In genomic region chr6:5383336-5384177, GRCm38 (mm10) we compare ENCODE assay signal across 8 mouse cellular contexts. TPM values are rescaled to one million over a fixed set of nuclear protein-coding genes. Genes with fewer than 3 reads are reported as not detected.
DNase-seq lines count a peak whose midpoint lies in the region; ATAC-seq lines count a peak whose summit lies in the region.

TSS of gene Asb4 (plus strand) at chr6:5383386.

- no peak for DNase-seq in kidney, adult 18-20 months
- peak; percentile 78 for DNase-seq in embryonic facial prominence, embryonic 10.5 days (ENCODE audit: low spot score)
- DNase-seq in midbrain, embryonic 10.5 days (ENCODE audit: low spot score), result peak; percentile 82
- DNase-seq in thymus, postnatal 4 days, result no peak
- DNase-seq in spleen, adult 12 weeks (ENCODE audit: low spot score), result no peak
- DNase-seq in cerebellum, adult 9-11 months, result no peak

- peak within 1 kb of the TSS; percentile 61 for H3K9ac ChIP-seq in kidney, embryonic 16.5 days (replicated peaks; ENCODE audit: low read length)
- peak within 1 kb of the TSS; percentile 64 for H3K9ac ChIP-seq in hindbrain, embryonic 13.5 days

- no peaks in the 10 kb centered on the region for H3K27me3 ChIP-seq in kidney, embryonic 16.5 days (ENCODE audit: insufficient read depth, low read length)
- H3K27me3 ChIP-seq in embryonic facial prominence, embryonic 10.5 days (replicated peaks; ENCODE audit: low read depth, poor library complexity, severe bottlenecking), result no peaks in the 10 kb centered on the region
- H3K27me3 ChIP-seq in hindbrain, embryonic 13.5 days, result no peaks in the 10 kb centered on the region
- no peaks in the 10 kb centered on the region; the same call in 1 of the 2 replicates for H3K27me3 ChIP-seq in midbrain, embryonic 10.5 days (ENCODE audit: low read depth, poor library complexity, severe bottlenecking)

- peak within 1 kb of the TSS; percentile 74 for H3K4me2 ChIP-seq in kidney, embryonic 16.5 days (replicated peaks; ENCODE audit: low read depth, low read length)
- peak within 1 kb of the TSS; percentile 55 for H3K4me2 ChIP-seq in hindbrain, embryonic 13.5 days

- H3K9me3 ChIP-seq in kidney, embryonic 16.5 days (ENCODE audit: low read length), result no peaks in the 10 kb centered on the region
- H3K9me3 ChIP-seq in embryonic facial prominence, embryonic 10.5 days, result no peaks in the 10 kb centered on the region
- no peaks in the 10 kb centered on the region for H3K9me3 ChIP-seq in hindbrain, embryonic 13.5 days
- no peaks in the 10 kb centered on the region for H3K9me3 ChIP-seq in midbrain, embryonic 10.5 days (replicated peaks)

- WGBS in kidney, embryonic 16.5 days, result 7% methylated on average over 19 of the region's 19 CpGs
- WGBS in embryonic facial prominence, embryonic 10.5 days, result 5% methylated on average over 19 of the region's 19 CpGs
- WGBS in hindbrain, embryonic 13.5 days, result 2% methylated on average over 19 of the region's 19 CpGs
- WGBS in midbrain, embryonic 10.5 days, result 7% methylated on average over 19 of the region's 19 CpGs

- peak within 1 kb of the TSS; percentile 62; the same call in 1 of the 2 replicates for H3K27ac ChIP-seq in kidney, embryonic 16.5 days (ENCODE audit: low read length)
- H3K27ac ChIP-seq in embryonic facial prominence, embryonic 10.5 days (replicated peaks), result peak within 1 kb of the TSS; percentile 86
- H3K27ac ChIP-seq in hindbrain, embryonic 13.5 days, result peak within 1 kb of the TSS; percentile 85
- peak within 1 kb of the TSS; percentile 85 for H3K27ac ChIP-seq in midbrain, embryonic 10.5 days (replicated peaks)

- no peaks in the 10 kb centered on the region for H3K36me3 ChIP-seq in kidney, embryonic 16.5 days (ENCODE audit: insufficient read depth, low read length)
- H3K36me3 ChIP-seq in embryonic facial prominence, embryonic 10.5 days (replicated peaks), result no peaks in the 10 kb centered on the region
- H3K36me3 ChIP-seq in hindbrain, embryonic 13.5 days, result no peaks in the 10 kb centered on the region
- H3K36me3 ChIP-seq in midbrain, embryonic 10.5 days, result no peaks in the 10 kb centered on the region

- peak within 1 kb of the TSS; percentile 48 for H3K4me3 ChIP-seq in kidney, embryonic 16.5 days (ENCODE audit: low read length)
- peak within 1 kb of the TSS; percentile 50 for H3K4me3 ChIP-seq in embryonic facial prominence, embryonic 10.5 days
- H3K4me3 ChIP-seq in hindbrain, embryonic 13.5 days, result peak within 1 kb of the TSS; percentile 31
- H3K4me3 ChIP-seq in midbrain, embryonic 10.5 days, result peak within 1 kb of the TSS; percentile 48

- ATAC-seq in kidney, embryonic 16.5 days (ENCODE audit: low FRiP score, low TSS enrichment), result no peak
- ATAC-seq in hindbrain, embryonic 13.5 days (ENCODE audit: low FRiP score), result peak; percentile 65

- H3K4me1 ChIP-seq in kidney, embryonic 16.5 days (ENCODE audit: insufficient read depth, low read length), result peaks cover 39% of the 10 kb centered on the region
- H3K4me1 ChIP-seq in embryonic facial prominence, embryonic 10.5 days, result peaks cover 63% of the 10 kb centered on the region
- H3K4me1 ChIP-seq in hindbrain, embryonic 13.5 days (replicated peaks), result peaks cover 50% of the 10 kb centered on the region
- peaks cover 73% of the 10 kb centered on the region for H3K4me1 ChIP-seq in midbrain, embryonic 10.5 days

RNA-seq across cellular contexts. Expression of gene Asb4, which starts in this region (rescaled TPM):
- polyA plus RNA-seq in kidney, embryonic 16.5 days (2015; fragmentation: Nextera tagmentation; extraction: Ambion mirVana), result 23.0 and 23.4 TPM in 2 replicates
- polyA plus RNA-seq in embryonic facial prominence, embryonic 10.5 days (2016; fragmentation: Nextera tagmentation; extraction: Ambion mirVana), result 69.0 and 70.1 TPM in 2 replicates
- 14.8 and 17.2 TPM in 2 replicates for polyA plus RNA-seq in hindbrain, embryonic 13.5 days (2015; fragmentation: Nextera tagmentation; extraction: Ambion mirVana)
- polyA plus RNA-seq in midbrain, embryonic 10.5 days (2016; fragmentation: Nextera tagmentation; extraction: Ambion mirVana), result 25.3 and 25.7 TPM in 2 replicates

Comparison
In these comparisons a context has a peak if more than half of its experiments do, and no peak if none do; other contexts are left out.
1. DNase-seq: peak in embryonic facial prominence, embryonic 10.5 days (single experiment) and midbrain, embryonic 10.5 days (single experiment); none in kidney, adult 18-20 months (single experiment), thymus, postnatal 4 days (single experiment), spleen, adult 12 weeks (single experiment) and cerebellum, adult 9-11 months (single experiment).
2. Peak in every context shown above with its lines, with median percentiles within 50 percentile points of each other: H3K27ac ChIP-seq and H3K4me3 ChIP-seq.